Mouse (Mus musculus): ENCODE measurements around the gene Arhgap29. TPM values are rescaled to one million over a fixed set of nuclear protein-coding genes. Genes with fewer than 3 reads are reported as not detected.

Gene Arhgap29
- polyA plus RNA-seq (2012; fragmentation: generic; extraction: Trizol), result 13.7 TPM

DNA sequence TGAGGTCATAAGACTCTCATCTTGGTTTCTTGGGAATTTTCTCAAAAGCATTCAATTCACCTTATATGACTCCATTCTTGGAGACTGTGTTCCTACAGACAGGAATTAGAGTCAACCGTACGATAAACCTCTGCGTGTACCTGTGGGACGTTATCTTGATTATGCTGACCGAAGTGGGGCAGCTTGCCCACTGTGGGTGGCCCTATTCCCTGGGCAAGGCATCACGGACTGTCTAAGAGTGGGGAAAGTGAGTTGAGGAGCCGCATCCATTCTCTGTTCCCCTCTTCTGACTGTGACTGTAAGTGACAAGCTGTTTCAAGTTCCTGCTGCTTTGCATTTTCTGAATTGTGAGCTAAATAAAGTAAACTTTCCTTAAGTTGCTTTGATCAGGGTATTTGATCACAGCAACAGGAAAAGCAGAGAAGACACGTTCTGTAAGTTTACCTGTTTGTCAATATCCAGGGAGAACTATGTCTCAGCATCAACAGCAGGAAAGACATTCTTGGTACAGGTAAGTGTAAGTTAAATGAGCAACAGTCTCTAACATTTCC lies at the start of gene Arhgap29:
Gene Arhgap29, plus strand, starts transcription at position 501 of the 551 bp plus-strand sequence.
- no peaks in the 10 kb centered on the region for H3K79me2 ChIP-seq (ENCODE audit: control insufficient read depth, insufficient read depth)
- no peak within 1 kb of the TSS for H3ac ChIP-seq (ENCODE audit: control insufficient read depth, insufficient read length)
- no peak within 1 kb of the TSS for H3K4me3 ChIP-seq
- no peaks in the 10 kb centered on the region for H3K36me3 ChIP-seq (ENCODE audit: control insufficient read depth, insufficient read depth)
- no peak for TF ChIP-seq MYOG (IDR thresholded peaks at IDR 0.05; ENCODE audit: control insufficient read depth in 1 of 3, insufficient read depth in 1 of 3, insufficient read length in 2 of 3, low read depth in 2 of 3)
- no peak for TF ChIP-seq TCF12 (IDR thresholded peaks at IDR 0.05; ENCODE audit: insufficient read depth, poor library complexity, severe bottlenecking)
- TF ChIP-seq MAX (IDR thresholded peaks at IDR 0.05; ENCODE audit: low read depth), result no peak
- no peak for TF ChIP-seq CEBPB (IDR thresholded peaks at IDR 0.05; ENCODE audit: insufficient read depth, poor library complexity, severe bottlenecking)
- TF ChIP-seq TCF3 (IDR thresholded peaks at IDR 0.05; ENCODE audit: insufficient read length, low read depth), result no peak
- TF ChIP-seq USF1 (IDR thresholded peaks at IDR 0.05; ENCODE audit: low read depth), result no peak
- H3K27me3 ChIP-seq (ENCODE audit: control insufficient read depth, insufficient read depth, insufficient read length), result peaks cover 33% of the 10 kb centered on the region
- no peak within 1 kb of the TSS for H3K4me2 ChIP-seq (ENCODE audit: low read depth)

DNA sequence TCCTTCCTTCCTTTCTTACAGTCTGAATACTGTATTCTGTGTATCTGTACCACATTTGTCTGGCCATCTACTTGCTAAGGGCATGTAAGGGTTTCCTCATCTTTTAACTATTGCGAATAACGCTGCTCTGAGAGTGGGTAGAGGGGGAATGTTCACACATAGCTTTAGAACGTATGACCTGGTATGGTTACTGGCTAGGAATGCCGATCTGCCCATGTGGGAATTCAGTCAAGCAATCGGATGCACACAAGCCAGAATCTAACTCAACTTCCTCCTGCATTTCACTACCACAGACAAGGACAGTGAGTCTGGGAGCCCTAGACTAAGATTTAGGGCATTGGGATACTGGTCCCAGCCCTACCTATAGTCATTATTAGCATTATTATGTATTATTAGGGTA lies 49.6 kb upstream of the Arhgap29 start:
- Histone ChIP-seq H3ac (ENCODE audit: control insufficient read depth, insufficient read length) (no peak overlapping the region), H3K27me3 (ENCODE audit: control insufficient read depth, insufficient read depth, insufficient read length) (peaks cover 50% of the 10 kb centered on the region), H3K4me3 (no peak overlapping the region), H3K36me3 (ENCODE audit: control insufficient read depth, insufficient read depth) (no peaks in the 10 kb centered on the region), H3K79me2 (ENCODE audit: control insufficient read depth, insufficient read depth) (no peaks in the 10 kb centered on the region), H3K4me2 (ENCODE audit: low read depth) (no peak overlapping the region)
- TF ChIP-seq MYOD1 (IDR thresholded peaks at IDR 0.05; ENCODE audit: control insufficient read depth in 1 of 3, insufficient read length in 2 of 3, low read depth in 2 of 3) (no peak), MYOG (IDR thresholded peaks at IDR 0.05; ENCODE audit: control insufficient read depth in 1 of 3, insufficient read depth in 1 of 3, insufficient read length in 2 of 3, low read depth in 2 of 3) (no peak), SRF (IDR thresholded peaks at IDR 0.05; ENCODE audit: control insufficient read depth, insufficient read length, low read depth) (no peak), MAX (IDR thresholded peaks at IDR 0.05; ENCODE audit: low read depth) (no peak), TCF12 (IDR thresholded peaks at IDR 0.05; ENCODE audit: insufficient read depth, poor library complexity, severe bottlenecking) (no peak), E2F4 (IDR thresholded peaks at IDR 0.05; ENCODE audit: insufficient read depth) (no peak), USF1 (IDR thresholded peaks at IDR 0.05; ENCODE audit: low read depth) (no peak), POLR2AphosphoS2 (IDR thresholded peaks at IDR 0.05; ENCODE audit: insufficient read length, low read depth) (no peak), TCF3 (IDR thresholded peaks at IDR 0.05; ENCODE audit: insufficient read length, low read depth) (no peak), POLR2A (IDR thresholded peaks at IDR 0.05; ENCODE audit: insufficient read length, low read depth) (no peak), REST (IDR thresholded peaks at IDR 0.05; ENCODE audit: insufficient read depth, insufficient read length) (no peak)

DNA sequence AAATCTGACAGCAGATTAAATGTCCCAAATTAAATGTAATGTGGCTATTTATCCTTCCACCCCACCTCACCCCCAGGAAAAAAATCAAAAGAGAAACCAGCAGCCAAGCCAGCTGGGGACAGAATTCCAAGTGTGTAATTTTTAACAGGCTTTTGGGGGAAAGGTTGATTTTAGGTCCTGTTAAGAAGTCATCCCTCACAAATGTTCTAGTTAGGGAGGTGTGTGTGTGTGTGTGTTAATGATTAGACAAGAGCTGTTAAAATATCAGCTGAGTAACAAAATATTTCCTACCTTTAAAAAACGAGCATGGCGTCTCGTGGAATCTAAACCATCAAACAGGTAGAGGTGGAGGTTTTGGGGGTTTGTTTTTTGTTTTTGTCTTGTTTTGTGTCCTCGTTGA lies 49.1 kb upstream of the Arhgap29 start:
- no peak overlapping the region for H3K4me3 ChIP-seq
- H3K36me3 ChIP-seq (ENCODE audit: control insufficient read depth, insufficient read depth), result no peaks in the 10 kb centered on the region
- no peaks in the 10 kb centered on the region for H3K79me2 ChIP-seq (ENCODE audit: control insufficient read depth, insufficient read depth)
- no peak overlapping the region for H3ac ChIP-seq (ENCODE audit: control insufficient read depth, insufficient read length)
- H3K4me2 ChIP-seq (ENCODE audit: low read depth), result no peak overlapping the region
- peaks cover 54% of the 10 kb centered on the region for H3K27me3 ChIP-seq (ENCODE audit: control insufficient read depth, insufficient read depth, insufficient read length)
- TF ChIP-seq POLR2AphosphoS2 (IDR thresholded peaks at IDR 0.05; ENCODE audit: insufficient read length, low read depth), result no peak

DNA sequence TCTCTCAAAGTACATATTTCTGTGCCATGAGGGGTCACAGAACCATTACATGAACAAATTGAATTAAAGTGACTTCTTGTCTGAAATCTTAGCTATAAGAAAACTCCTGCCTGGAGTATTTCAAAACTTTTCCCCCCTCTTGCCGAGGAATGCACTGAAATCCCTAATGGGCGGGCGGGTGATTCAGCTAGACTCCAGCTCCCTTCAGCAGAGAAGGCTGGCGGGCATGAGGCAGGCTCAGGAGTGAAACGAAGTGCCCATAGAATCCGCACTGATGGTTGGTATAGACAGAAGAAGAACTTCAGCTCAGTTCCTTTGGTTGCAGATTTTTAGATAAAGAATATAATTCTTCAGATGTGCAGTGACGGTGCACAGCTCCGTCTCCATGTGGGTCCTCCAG lies 48.6 kb upstream of the Arhgap29 start:
- Histone ChIP-seq H3K27me3 (ENCODE audit: control insufficient read depth, insufficient read depth, insufficient read length) (peaks cover 54% of the 10 kb centered on the region), H3K4me3 (no peak overlapping the region), H3K4me2 (ENCODE audit: low read depth) (no peak overlapping the region), H3ac (ENCODE audit: control insufficient read depth, insufficient read length) (no peak overlapping the region), H3K36me3 (ENCODE audit: control insufficient read depth, insufficient read depth) (no peaks in the 10 kb centered on the region), H3K79me2 (ENCODE audit: control insufficient read depth, insufficient read depth) (no peaks in the 10 kb centered on the region)
- TF ChIP-seq E2F4 (IDR thresholded peaks at IDR 0.05; ENCODE audit: insufficient read depth) (no peak), MYOD1 (IDR thresholded peaks at IDR 0.05; ENCODE audit: control insufficient read depth in 1 of 3, insufficient read length in 2 of 3, low read depth in 2 of 3) (no peak), MAX (IDR thresholded peaks at IDR 0.05; ENCODE audit: low read depth) (no peak), TCF3 (IDR thresholded peaks at IDR 0.05; ENCODE audit: insufficient read length, low read depth) (no peak), MYOG (IDR thresholded peaks at IDR 0.05; ENCODE audit: control insufficient read depth in 1 of 3, insufficient read depth in 1 of 3, insufficient read length in 2 of 3, low read depth in 2 of 3) (no peak), CEBPB (IDR thresholded peaks at IDR 0.05; ENCODE audit: insufficient read depth, poor library complexity, severe bottlenecking) (no peak)

DNA sequence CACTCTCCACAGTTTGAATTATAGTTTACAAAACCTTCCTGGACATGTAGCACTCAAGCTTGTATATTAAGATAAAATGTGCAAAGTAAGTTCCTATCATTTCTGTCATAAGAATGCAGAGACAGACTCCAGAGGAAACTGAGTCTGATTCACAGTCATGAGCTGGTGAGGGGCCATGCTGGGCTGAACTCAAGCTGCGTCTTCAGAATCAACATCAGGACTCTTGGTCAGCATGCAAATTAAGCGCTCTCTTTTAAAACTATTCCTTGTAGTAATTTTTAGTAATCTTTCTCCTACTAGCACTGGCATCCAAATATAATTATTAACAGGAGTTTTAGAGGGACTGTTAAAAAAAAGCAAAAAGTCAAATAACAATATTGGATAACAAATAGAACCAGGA lies 47.9 kb upstream of the Arhgap29 start:
- H3K4me3 ChIP-seq, result no peak overlapping the region
- no peak for TF ChIP-seq POLR2A (IDR thresholded peaks at IDR 0.05; ENCODE audit: insufficient read length, low read depth)
- TF ChIP-seq POLR2AphosphoS2 (IDR thresholded peaks at IDR 0.05; ENCODE audit: insufficient read length, low read depth), result no peak
- TF ChIP-seq USF1 (IDR thresholded peaks at IDR 0.05; ENCODE audit: low read depth), result no peak
- no peak for TF ChIP-seq MYOD1 (IDR thresholded peaks at IDR 0.05; ENCODE audit: control insufficient read depth in 1 of 3, insufficient read length in 2 of 3, low read depth in 2 of 3)
- TF ChIP-seq E2F4 (IDR thresholded peaks at IDR 0.05; ENCODE audit: insufficient read depth), result no peak
- TF ChIP-seq TCF3 (IDR thresholded peaks at IDR 0.05; ENCODE audit: insufficient read length, low read depth), result no peak
- no peak for TF ChIP-seq MYOG (IDR thresholded peaks at IDR 0.05; ENCODE audit: control insufficient read depth in 1 of 3, insufficient read depth in 1 of 3, insufficient read length in 2 of 3, low read depth in 2 of 3)
- TF ChIP-seq MAX (IDR thresholded peaks at IDR 0.05; ENCODE audit: low read depth), result no peak
- no peak for TF ChIP-seq CEBPB (IDR thresholded peaks at IDR 0.05; ENCODE audit: insufficient read depth, poor library complexity, severe bottlenecking)
- TF ChIP-seq SRF (IDR thresholded peaks at IDR 0.05; ENCODE audit: control insufficient read depth, insufficient read length, low read depth), result no peak
- no peak for TF ChIP-seq TCF12 (IDR thresholded peaks at IDR 0.05; ENCODE audit: insufficient read depth, poor library complexity, severe bottlenecking)
- TF ChIP-seq REST (IDR thresholded peaks at IDR 0.05; ENCODE audit: insufficient read depth, insufficient read length), result no peak
- H3K36me3 ChIP-seq (ENCODE audit: control insufficient read depth, insufficient read depth), result no peaks in the 10 kb centered on the region
- no peak overlapping the region for H3K4me2 ChIP-seq (ENCODE audit: low read depth)
- peaks cover 47% of the 10 kb centered on the region for H3K27me3 ChIP-seq (ENCODE audit: control insufficient read depth, insufficient read depth, insufficient read length)
- no peaks in the 10 kb centered on the region for H3K79me2 ChIP-seq (ENCODE audit: control insufficient read depth, insufficient read depth)
- no peak overlapping the region for H3ac ChIP-seq (ENCODE audit: control insufficient read depth, insufficient read length)

Data from myocyte (in vitro differentiated cells).